Mouse (Mus musculus) intestine, embryonic 14.5 days (tissue): Measurements from ENCODE around the gene Hmgn5. TPM values are rescaled to one million over a fixed set of nuclear protein-coding genes. Genes with fewer than 3 reads are reported as not detected.

ENCODE experiments used
- ATAC-seq: fragments of 200-750 bp; cut with Nextera tagmentation; replicated peaks from 2 replicates; pipeline ENCODE4 v1.8.0; 2017; ENCODE audit warnings: low read depth, moderate number of reproducible peaks, moderate TSS enrichment, moderate library complexity; ENCODE audit not compliant: low FRiP score, low TSS enrichment
- DNase-seq: peaks from one replicate; pipeline ENCODE4 v3.0.0-alpha.2; 2018; ENCODE audit warnings: low spot score
- H3K27ac ChIP-seq: fragments of 300-500 bp; sonication (generic); 2 replicates; pipeline ENCODE4 v1.5.1; 2014; ENCODE audit warnings: low read depth, mild to moderate bottlenecking, control low read depth
- H3K27me3 ChIP-seq: fragments of 300-500 bp; sonication (generic); replicated peaks from 2 replicates; pipeline ENCODE4 v1.6.1; 2014; ENCODE audit warnings: low read length, control low read depth; ENCODE audit not compliant: control insufficient read depth, insufficient read depth
- H3K36me3 ChIP-seq: fragments of 300-500 bp; sonication (generic); 2 replicates; pipeline ENCODE4 v1.6.1; 2014; ENCODE audit warnings: low read length, control low read depth; ENCODE audit not compliant: control insufficient read depth, insufficient read depth
- H3K4me1 ChIP-seq: fragments of 300-500 bp; sonication (generic); replicated peaks from 2 replicates; pipeline ENCODE4 v1.6.1; 2014; ENCODE audit warnings: low read length, control low read depth, mixed read lengths; ENCODE audit not compliant: control insufficient read depth, insufficient read depth
- H3K4me2 ChIP-seq: fragments of 300-500 bp; sonication (generic); 2 replicates; pipeline ENCODE4 v1.6.1; 2014; ENCODE audit warnings: low read length
- H3K4me3 ChIP-seq: fragments of 300-500 bp; sonication (generic); 2 replicates; pipeline ENCODE4 v1.5.1; 2014; ENCODE audit warnings: low read depth, low read length, control low read depth, mixed read lengths
- H3K9ac ChIP-seq: fragments of 300-500 bp; sonication (generic); 2 replicates; pipeline ENCODE4 v1.6.1; 2014; ENCODE audit warnings: mild to moderate bottlenecking, low read length
- H3K9me3 ChIP-seq: fragments of 300-500 bp; sonication (generic); 2 replicates; pipeline ENCODE4 v1.6.1; 2016; ENCODE audit warnings: low read length, control low read depth; ENCODE audit not compliant: control insufficient read depth
- WGBS: fragments of 180-500 bp; shearing (Covaris S2); extraction: QIAGEN DNeasy Blood & Tissue Kit; methylation state at CpG from one replicate; pipeline ENCODE4 v1.1.7; 2014; 5-methylcytosine and 5-hydroxymethylcytosine counted together
- polyA plus RNA-seq: library from polyadenylated mRNA; unstranded; fragments of >200 nt; fragmentation: Nextera tagmentation; extraction: Ambion mirVana; gene quantifications from 2 replicates; pipeline ENCODE4 v1.2.1, GENCODE M21; 2014

Gene Hmgn5
- 19.4 and 21.3 TPM in 2 replicates for polyA plus RNA-seq

GRCm38 (mm10) chrX:109013283-109013682, at the start of gene Hmgn5:
TSS of gene Hmgn5 (minus strand) at chrX:109013404.
- Histone ChIP-seq H3K4me3 (peak within 1 kb of the TSS; percentile 47), H3K4me1 (no peaks in the 10 kb centered on the region), H3K36me3 (no peaks in the 10 kb centered on the region), H3K9ac (peak within 1 kb of the TSS; percentile 43), H3K27ac (peak within 1 kb of the TSS; percentile 75), H3K4me2 (peak within 1 kb of the TSS; percentile 48), H3K9me3 (no peaks in the 10 kb centered on the region), H3K27me3 (no peaks in the 10 kb centered on the region)
- DNase-seq (peak; percentile 93), ATAC-seq (peak; percentile 98)
- 13% methylated on average over 25 of the region's 25 CpGs for WGBS

GRCm38 (mm10) chrX:109047773-109048172, 34.6 kb upstream of the Hmgn5 start:
- H3K9me3 ChIP-seq, result no peaks in the 10 kb centered on the region
- DNase-seq (no peak), ATAC-seq (no peak)
- H3K9ac ChIP-seq, result no peak overlapping the region
- no peaks in the 10 kb centered on the region for H3K4me1 ChIP-seq
- H3K4me3 ChIP-seq, result no peak overlapping the region
- H3K27me3 ChIP-seq, result no peaks in the 10 kb centered on the region
- no peaks in the 10 kb centered on the region for H3K36me3 ChIP-seq
- H3K27ac ChIP-seq, result no peak overlapping the region
- 55% methylated on average over 1 of the region's 1 CpGs for WGBS
- no peak overlapping the region for H3K4me2 ChIP-seq

- H3K9me3 ChIP-seq, result no peaks in the 10 kb centered on the region
- no peak for ATAC-seq
- H3K27me3 ChIP-seq, result no peaks in the 10 kb centered on the region
- no peaks in the 10 kb centered on the region for H3K4me1 ChIP-seq
- DNase-seq, result no peak
- no peak overlapping the region for H3K27ac ChIP-seq
- H3K36me3 ChIP-seq, result no peaks in the 10 kb centered on the region
- no peak overlapping the region for H3K9ac ChIP-seq
- no peak overlapping the region for H3K4me3 ChIP-seq
- WGBS, result 67% methylated on average over 1 of the region's 1 CpGs
- H3K4me2 ChIP-seq, result no peak overlapping the region
Observed at GRCm38 (mm10) chrX:109026224-109026623, 13.0 kb upstream of the Hmgn5 start.

GRCm38 (mm10) chrX:109020858-109021257, 7.7 kb upstream of the Hmgn5 start:
- Histone ChIP-seq H3K9ac (no peak overlapping the region), H3K4me2 (no peak overlapping the region), H3K27me3 (no peaks in the 10 kb centered on the region), H3K4me3 (no peak overlapping the region), H3K27ac (no peak overlapping the region), H3K36me3 (no peaks in the 10 kb centered on the region), H3K9me3 (no peaks in the 10 kb centered on the region), H3K4me1 (no peaks in the 10 kb centered on the region)
- WGBS, result 44% methylated on average over 2 of the region's 2 CpGs
- no peak for ATAC-seq
- no peak for DNase-seq

DNA sequence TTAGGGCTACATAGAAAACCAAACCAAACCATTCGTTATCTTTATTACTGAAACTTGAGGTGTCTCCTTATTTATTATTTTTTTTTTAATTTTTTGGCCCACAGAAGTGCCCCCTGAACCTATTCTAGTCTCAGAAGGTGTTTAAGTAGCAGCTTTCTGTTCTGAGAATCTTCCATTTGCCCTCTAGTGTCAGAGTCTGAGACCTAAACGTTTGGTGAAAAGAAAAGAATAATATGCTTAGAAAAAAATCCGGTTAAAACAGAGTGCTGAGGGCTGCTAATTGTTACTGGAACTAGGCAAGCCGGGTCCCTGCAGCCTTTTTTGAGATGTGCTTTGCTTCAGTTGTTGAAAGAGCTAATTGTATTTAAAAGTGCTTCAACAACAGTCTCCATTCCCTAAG, 962 bp upstream of the Hmgn5 start:
- DNase-seq, result no peak

DNA sequence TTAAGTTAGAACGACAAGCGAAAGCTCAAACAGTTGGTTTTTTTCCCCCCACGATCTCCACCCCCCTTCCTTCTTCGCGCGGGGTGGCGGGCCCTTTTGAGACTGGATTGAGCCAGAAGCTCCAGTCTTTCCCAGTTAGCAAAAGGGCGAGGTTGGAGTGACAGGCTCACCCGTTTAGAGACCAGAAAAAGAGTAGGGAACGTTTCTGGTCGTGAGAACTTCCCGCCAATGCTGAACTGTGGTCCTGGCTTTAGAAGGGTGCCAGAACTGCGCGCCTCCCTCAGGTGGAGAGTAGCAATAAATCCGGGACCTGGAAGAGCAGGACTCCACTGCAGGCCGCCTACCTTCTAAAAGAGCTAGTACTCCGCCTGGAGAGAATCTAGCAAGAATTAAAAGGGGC, 482 bp upstream of the Hmgn5 start:
- Histone ChIP-seq H3K27me3 (no peaks in the 10 kb centered on the region), H3K36me3 (no peaks in the 10 kb centered on the region), H3K4me1 (no peaks in the 10 kb centered on the region), H3K9me3 (no peaks in the 10 kb centered on the region), H3K9ac (peak overlapping the region; percentile 43), H3K27ac (peak overlapping the region; percentile 75), H3K4me3 (peak overlapping the region; percentile 47), H3K4me2 (peak overlapping the region; percentile 47)
- ATAC-seq, result peak; percentile 75
- no peak for DNase-seq
- 8% methylated on average over 17 of the region's 17 CpGs for WGBS

More for the DNA sequence above, 962 bp upstream of the Hmgn5 start:
- Histone ChIP-seq H3K36me3 (no peaks in the 10 kb centered on the region), H3K27ac (0 out of 2 replicates have a peak overlapping the region, but pooled peaks have one; percentile 75), H3K4me3 (peak overlapping the region; percentile 47; the same call in 1 of the 2 replicates), H3K9ac (no peak overlapping the region; the same call in 1 of the 2 replicates), H3K4me2 (peak overlapping the region; percentile 47), H3K9me3 (no peaks in the 10 kb centered on the region), H3K4me1 (no peaks in the 10 kb centered on the region), H3K27me3 (no peaks in the 10 kb centered on the region)
- WGBS, result 25% methylated on average over 4 of the region's 4 CpGs
- no peak for ATAC-seq

GRCm38 (mm10) chrX:109012371-109013031, 703 bp downstream of the Hmgn5 start:
- ATAC-seq (peak; percentile 81), DNase-seq (peak; percentile 77)
- Histone ChIP-seq H3K27ac (peak overlapping the region; percentile 64), H3K9me3 (no peaks in the 10 kb centered on the region), H3K9ac (peak overlapping the region; percentile 41), H3K4me2 (peak overlapping the region; percentile 48), H3K36me3 (no peaks in the 10 kb centered on the region), H3K4me3 (peak overlapping the region; percentile 47), H3K27me3 (no peaks in the 10 kb centered on the region), H3K4me1 (no peaks in the 10 kb centered on the region)
- 20% methylated on average over 23 of the region's 23 CpGs for WGBS

DNA sequence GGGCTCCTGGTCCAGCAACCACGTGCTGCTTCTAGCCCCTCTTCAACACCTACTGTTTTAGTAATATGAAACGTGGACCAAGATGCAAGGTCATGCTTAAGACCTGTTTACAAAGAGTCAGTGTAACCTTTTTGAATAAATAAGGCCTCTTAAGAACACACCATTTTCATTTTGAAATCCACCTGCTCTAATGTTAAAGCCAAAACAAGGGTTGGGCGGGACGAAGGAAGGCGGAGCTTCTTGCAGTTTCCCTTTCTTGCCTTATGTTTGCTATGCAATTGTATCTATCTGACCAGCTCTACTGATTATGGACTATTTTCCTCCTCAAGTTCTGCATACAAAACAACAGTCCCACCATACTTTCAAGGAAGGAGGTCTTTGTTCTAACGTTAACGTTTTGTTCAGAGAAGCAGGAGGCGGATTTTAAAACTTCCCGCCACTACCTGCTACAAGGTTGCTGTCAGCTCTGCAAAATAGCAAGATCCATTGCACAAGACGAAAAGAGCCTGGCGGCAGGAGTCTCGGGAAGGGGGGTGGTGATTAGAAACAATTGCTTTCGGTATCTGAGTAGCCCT, 1.5 kb downstream of the Hmgn5 start:
- Histone ChIP-seq H3K4me3 (peak overlapping the region; percentile 47), H3K27ac (no peak overlapping the region), H3K27me3 (no peaks in the 10 kb centered on the region), H3K9ac (peak overlapping the region; percentile 41), H3K36me3 (peaks cover 2% of the 10 kb centered on the region; the same call in 1 of the 2 replicates), H3K9me3 (no peaks in the 10 kb centered on the region), H3K4me2 (peak overlapping the region; percentile 48), H3K4me1 (no peaks in the 10 kb centered on the region)
- WGBS, result 27% methylated on average over 13 of the region's 13 CpGs
- DNase-seq (peak; percentile 52), ATAC-seq (no peak)
